Mouse (Mus musculus) myocyte (in vitro differentiated cells): ENCODE results near the gene Ldlrad3.

ENCODE experiments used
- CEBPB ChIP-seq: IDR thresholded peaks from 2 replicates; pipeline ENCODE4 v1.6.1; 2011; ENCODE audit warnings: mild to moderate bottlenecking, moderate library complexity; ENCODE audit not compliant: poor library complexity, insufficient read depth, severe bottlenecking
- MYOD1 ChIP-seq, 3 experiments: IDR thresholded peaks; one replicate each; pipeline ENCODE4 v1.6.1; 2011; ENCODE audit warnings: control low read depth in 2 of 3, low read depth in 2 of 3, mild to moderate bottlenecking in 2 of 3, moderate library complexity in 1 of 3; ENCODE audit not compliant: insufficient read length in 2 of 3, control insufficient read depth in 1 of 3
- POLR2A ChIP-seq: IDR thresholded peaks from one replicate; pipeline ENCODE4 v1.6.1; 2011; ENCODE audit warnings: low read depth, mild to moderate bottlenecking, control low read depth, moderate library complexity; ENCODE audit not compliant: insufficient read length
- TCF12 ChIP-seq: IDR thresholded peaks from one replicate; pipeline ENCODE4 v1.6.1; 2011; ENCODE audit warnings: mild to moderate bottlenecking, control low read depth; ENCODE audit not compliant: poor library complexity, insufficient read depth, severe bottlenecking
- USF1 ChIP-seq: IDR thresholded peaks from one replicate; pipeline ENCODE4 v1.6.1; 2011; ENCODE audit warnings: low read depth, mild to moderate bottlenecking, control low read depth, moderate library complexity

- TF ChIP-seq USF1, result no peak
- TF ChIP-seq CEBPB, result no peak
- TF ChIP-seq MYOD1 (IDR thresholded peaks at IDR 0.05; ENCODE audit: control insufficient read depth in 1 of 3, insufficient read length in 2 of 3, low read depth in 2 of 3), result peak in 1 of 3 experiments; percentile 6
- no peak for TF ChIP-seq TCF12
- TF ChIP-seq POLR2A, result no peak
Observed at GRCm38 (mm10) chr2:102009766-102010265, 176.4 kb downstream of the Ldlrad3 start.
